Mouse (Mus musculus) CH12F3 (cell line): ENCODE data around the gene Gna11.

Experiments used
- in situ Hi-C: fragments of 300-500 bp; cut with MboI; formaldehyde crosslinking; loops from 2 replicates; pipeline ENCODE4 v1.14.3; 2020; ENCODE audit warnings: low sequenced_read_pairs

The Gna11 gene

DNA sequence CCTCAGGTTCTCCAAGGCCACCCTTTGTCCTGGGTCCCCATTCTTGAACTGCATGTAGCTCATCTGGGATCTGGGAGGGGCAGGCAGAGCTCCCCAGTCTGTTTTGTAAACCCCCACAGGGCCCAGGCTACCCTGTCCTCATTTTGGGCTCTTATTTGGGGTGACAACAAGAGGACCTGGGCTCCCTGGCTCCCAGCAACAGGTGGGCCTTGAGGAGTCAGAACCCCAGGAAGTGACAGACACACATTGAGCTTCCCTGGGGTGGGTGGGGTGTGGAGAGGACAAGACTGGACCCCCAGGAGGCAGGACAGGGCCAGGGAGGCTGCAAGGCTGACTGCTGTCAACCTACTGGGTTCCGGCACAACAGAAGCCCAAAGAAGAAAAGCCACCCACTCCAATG, 1.4 kb downstream of the Gna11 start:
- in situ Hi-C loops = no loop called here

DNA sequence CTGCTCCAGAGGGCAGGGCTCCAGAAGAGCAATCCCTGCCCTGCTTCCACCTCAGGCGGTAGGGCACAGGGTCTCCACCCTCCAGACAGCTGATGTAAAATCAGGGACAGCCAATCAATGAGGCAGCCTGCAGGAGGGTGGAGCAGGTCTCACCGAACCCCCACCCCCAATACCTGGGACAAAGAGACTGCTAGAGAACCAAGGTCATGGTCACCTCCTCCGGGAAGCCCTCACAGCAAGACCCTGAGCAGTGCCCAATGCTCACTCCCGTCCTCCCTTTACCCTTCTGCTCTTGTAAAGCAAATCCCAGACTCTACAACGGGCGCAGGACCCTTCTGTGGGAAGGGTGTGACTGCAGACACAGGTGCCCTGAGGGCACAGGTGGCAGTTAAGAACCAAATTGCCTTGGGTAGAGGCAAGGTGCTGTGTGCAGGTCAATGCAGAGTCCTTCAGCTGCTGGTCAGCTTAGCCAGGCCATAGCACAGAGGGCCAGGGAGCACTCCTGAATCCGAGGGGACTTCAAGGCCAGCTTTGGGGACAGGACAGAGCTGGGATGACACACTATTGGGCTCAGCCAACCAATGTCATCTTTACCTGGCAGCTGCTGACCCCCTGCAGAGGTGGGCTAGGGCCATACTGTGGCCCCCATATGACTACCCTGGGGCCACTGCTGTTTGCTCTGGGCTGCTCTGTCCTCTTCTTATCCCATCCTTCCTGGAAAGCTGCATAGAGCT, 2.1 kb downstream of the Gna11 start:
- in situ Hi-C loops = no loop called here

DNA sequence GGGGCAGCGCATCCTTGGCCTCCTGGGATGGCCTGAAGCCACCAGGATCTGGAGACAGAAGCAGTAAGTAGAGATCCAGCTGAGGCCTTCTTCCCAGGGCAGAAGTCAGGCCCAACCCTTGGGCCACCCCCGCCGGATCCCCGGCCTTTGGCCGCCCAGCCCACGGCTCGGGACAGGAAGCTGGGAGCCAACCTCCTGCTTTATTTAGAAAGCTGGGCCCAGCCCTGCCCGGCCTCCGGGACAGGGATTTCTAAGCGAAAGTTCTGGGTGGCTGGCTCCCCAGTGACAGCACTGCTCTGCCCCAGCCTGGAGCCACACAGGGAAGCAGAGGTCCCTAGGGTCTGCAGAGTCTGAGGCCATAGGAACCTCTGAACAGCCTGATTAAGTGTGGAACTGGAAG, 3.2 kb downstream of the Gna11 start:
- in situ Hi-C loops = no loop called here

DNA sequence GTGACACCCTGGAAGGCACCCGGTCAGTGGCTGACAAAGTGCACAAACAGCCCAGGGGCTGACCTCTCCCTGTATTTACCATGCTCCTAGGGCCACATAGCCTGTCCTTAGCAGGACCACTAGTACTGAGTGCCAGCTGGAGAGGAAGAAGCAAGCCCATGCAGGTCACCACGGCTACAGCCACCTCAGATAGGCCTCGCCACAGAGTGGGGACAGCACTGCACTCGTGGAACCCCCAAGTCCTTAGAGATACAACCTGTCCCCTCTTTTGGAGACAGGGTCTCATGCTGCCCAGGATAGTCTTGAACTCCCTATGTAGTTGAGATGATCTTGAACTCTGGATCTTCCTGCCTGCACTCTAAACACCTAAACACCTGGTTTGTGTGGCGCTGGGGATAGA, 3.6 kb downstream of the Gna11 start:
- in situ Hi-C loops = no loop called here

DNA sequence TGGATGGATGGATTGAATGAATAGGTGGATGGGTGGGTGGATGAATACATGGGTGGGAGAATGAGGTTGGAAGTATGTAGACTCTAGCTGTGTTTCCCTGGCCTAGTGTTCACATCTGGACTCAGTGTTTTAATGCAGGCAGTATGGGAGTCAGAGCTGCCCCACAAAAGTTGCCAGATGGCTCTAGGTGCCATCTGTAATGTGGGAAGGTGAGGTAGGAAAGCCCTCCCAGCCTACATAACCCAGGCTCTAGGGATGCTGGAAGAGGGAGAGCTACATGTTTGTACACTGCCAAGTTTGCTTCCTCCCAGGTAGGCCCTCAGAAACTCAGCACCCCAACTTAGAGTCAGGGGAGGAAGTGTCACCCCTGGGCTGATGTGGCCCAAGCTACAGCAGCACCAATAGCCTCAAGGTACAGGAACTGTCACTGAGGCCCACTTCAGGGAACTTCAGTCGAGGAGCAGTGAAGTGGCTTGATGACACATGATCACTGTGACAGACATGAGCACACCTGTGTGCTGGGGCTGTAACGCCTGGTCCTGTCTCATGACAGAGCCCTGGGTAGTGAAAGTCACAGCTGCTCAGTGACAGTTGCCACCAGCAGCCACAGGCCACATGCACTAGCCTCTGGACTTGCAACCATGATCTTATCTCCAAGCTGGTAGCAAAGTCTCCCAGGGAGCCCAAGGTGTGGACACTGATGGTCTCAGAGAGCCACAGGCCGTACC, 6.5 kb downstream of the Gna11 start:
- in situ Hi-C loops = no loop called here

DNA sequence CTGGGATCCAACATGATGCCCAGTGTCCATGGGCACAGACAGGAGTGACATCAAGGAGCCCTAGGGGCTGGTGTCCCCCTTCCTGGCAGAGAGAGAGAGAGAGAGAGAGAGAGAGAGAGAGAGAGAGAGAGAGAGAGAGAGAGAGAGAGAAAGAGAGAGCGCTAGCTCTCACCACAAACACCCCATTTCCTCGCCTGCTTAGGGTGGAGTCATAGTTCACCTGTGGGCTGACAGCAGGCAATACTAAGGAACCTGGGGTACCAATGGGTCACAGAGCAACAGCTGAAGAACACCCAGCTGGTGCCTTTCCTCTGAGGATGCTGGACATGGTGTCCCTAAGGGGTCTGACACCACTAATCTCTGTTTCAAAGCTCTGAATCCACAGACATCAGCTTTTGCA, 7.6 kb downstream of the Gna11 start:
- in situ Hi-C loops = no loop called here

DNA sequence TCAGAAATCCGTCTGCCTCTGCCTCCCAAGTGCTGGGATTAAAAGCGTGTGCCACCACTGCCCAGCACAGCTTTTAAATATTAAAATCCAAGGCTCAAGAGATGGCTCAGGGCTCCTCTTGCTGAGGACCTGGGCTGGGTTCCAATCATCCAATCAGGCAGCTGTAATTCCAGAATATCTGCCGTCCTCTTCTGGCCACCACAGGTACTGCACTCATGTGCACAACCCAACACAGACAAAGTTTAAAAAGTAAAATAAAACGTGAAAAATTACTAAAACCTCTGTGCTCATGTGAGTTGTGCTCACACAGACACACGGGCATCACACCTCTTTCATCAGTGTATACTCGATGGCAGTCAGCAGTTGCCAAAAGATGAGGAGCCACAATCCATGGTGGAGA, 8.3 kb downstream of the Gna11 start:
- in situ Hi-C loops = no loop called here

DNA sequence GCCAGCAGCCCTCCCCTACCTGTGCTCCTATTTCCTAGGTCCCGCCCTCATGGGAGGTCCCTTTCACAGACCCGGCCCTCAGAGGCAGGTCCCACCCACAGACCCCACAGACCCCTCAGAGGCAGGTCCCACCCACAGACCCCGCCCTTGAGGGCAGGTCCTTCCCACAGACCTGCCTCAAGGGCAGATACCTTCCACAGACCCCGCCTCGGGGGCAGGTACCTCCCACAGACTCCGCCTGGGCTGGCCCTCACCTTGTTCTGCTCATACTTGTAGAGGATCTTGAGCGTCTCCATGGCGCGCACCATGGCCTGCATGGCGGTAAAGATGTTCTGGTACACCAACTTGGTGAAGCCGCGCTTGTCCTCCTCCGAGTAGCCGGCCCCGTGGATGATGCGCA, 10.2 kb downstream of the Gna11 start:
- in situ Hi-C loops = no loop called here

DNA sequence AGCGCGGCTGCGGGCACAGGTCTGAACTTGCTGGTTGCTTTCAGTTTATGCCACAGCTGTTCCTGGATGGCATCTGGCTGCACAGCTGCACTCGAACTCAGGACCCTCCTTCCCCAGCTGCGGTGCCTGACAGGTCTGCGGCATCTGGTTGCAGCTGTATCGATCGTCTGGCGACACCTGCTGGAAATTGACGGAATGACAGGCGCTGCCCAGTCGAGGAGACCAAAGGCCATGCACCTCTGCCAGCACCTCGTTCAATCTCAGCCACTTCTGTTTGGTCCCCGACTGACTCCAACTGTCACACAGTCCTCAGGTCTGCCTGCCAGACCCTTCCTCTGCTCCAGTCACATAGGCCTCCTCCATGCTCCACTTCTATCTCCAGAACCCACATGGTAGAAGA, 18.2 kb downstream of the Gna11 start:
- in situ Hi-C loops = no loop called here

DNA sequence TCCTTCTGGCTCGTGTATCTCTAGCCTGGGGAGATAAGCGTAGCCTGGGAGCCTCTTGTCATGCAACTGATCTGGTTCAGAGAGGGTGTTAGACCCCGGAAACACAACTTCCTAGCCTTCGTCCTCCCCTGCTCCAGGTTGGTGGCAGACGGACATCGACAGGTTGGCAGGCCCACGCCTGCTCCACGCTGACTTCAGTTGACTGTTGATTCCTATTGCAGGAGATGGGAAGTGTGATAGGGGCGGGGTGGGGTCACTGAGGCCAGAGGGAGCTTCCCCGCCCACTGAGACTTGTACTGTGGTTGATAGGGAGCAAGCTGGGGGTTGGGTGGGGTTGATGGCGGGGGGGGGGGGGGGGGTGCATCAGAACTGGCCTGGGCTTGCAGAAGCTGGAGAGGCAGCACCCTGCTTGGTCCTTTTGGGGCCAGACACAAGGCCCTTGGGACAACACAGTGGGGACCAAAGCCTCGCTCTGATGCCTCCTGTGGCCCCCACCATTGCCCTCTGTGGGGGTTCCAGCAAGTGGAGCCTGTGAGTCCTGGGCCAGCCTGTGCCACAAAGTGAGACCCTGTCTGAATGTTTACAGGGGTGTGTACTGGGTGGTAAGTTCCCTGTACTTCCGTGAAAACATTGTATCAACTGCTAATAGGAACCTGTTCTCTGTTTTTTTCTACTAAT, 19.8 kb downstream of the Gna11 start:
- in situ Hi-C loops = no loop called here

DNA sequence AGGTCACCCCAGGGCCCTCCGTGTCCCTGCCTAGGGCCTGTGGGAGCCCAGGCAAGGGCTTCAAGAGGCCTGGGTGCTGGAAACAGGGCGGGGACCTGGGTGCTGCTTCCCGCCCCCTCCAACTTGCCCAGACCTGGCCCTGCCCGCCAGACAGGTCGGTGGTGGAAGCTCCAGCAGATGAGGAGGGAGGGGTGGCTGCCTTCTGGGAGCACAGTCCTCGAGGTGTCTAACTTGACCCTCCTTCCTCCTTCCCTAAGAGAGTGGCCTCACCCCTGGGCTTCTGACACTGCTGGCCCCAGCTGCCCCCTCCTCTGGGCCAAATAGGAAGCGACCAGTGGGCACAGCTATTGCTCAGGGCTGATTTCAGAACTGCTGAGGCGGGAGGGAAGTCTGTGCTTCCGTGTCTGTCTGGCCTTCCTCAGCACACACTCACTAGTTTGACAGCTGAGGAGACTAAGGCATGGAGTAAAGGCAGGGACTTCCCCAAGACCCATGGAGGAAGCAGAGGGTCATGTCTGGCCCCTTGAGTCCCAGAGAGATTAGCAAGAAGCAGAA, 20.9 kb downstream of the Gna11 start, which contains the start of gene Gna15:
TSS of gene Gna15 (minus strand) at position 175 of the 555 bp plus-strand sequence.
- in situ Hi-C loops = no loop called here

DNA sequence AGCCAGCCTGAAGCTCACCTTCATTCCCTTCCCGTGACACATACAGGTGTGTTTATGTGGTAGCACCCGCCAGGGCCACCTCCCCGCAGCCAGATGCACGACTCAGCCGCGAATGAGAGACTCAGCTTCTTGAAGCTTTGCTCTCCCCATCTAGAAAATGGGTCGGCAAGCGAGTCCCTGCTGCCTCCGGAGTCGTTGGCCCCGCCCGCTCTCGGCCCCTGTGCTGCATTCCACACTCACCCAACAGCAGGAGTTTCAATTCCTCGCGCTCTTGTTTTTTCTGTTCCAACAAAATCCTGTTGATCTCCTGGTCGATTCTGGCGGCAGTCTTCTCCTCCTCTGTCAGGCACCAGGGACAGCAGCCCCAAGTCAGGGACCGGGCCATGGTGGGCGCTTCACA, 21.4 kb downstream of the Gna11 start:
- in situ Hi-C loops = no loop called here

DNA sequence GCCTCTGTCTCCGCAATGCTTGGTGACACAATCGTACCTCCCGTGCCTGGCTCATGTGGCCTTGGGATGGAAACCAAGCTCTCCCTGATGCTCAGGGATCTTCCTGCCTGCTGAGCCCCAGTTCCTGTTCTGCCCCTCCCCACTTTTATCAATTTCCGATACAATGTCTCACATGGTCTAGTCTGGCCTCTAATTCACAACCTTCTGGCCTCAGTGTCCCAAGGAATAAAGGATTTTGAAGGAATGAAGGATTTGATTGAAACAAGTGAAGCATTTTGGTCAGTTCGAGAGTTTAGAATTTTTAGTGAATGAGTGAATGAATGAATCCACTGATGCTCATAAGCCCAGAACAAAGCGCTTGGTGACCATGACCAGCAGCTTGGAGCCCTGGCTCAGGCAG, 21.8 kb downstream of the Gna11 start:
- in situ Hi-C loops = no loop called here

DNA sequence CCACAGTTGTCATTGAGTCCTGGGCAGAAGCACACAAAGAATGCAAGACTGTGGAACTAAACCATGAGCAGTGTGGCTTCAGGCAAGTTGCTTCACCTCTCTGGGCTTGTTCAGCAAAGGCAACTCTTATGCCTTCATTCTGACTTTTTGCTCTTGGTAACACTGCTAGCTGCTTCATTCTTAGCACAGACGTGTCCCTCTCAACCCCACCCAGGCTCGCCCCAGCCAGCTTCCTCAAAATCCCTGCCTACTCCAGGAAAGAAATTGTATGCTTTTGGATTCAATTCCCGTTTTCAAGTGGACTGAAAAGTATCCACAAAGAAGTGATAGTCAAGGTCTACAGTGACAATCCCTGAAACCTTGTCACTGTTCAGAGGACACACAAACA, 25.0 kb downstream of the Gna11 start:
- in situ Hi-C loops = no loop called here

DNA sequence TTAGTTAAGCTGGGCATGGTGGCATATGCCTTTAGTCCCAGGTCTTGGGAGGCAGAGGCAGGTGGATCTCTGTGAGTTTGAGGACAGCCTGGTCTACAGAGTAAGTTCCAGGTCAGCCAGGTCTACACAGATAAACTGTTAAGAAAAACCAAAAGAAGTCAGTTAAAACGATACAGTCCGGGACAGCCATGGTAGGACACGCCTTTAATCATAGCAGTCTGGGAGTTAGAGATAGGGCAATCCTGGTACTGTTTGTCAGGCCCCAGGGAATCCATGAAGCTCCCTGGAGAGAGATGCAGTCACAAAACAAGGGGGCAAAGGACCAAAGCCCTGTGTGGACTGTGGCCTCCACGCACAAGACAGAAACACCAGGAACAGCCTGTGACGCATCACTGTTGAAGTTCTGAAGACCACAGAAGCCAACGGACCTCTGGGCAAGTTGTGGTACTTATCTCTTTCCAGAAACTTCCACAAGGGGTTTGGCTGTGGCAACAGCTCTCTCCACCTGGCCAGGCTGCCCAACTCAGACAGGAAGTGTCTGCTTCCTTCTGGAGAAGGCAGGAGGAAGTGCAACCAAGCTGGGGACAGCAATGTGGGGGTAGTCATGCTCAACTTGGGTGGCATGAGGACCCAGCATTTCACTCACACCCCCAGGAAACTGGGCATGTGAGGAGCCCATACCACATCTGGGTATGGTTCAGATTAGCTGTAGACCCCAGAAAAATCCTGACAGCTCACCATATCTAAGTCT, 25.6 kb downstream of the Gna11 start:
- in situ Hi-C loops = no loop called here

DNA sequence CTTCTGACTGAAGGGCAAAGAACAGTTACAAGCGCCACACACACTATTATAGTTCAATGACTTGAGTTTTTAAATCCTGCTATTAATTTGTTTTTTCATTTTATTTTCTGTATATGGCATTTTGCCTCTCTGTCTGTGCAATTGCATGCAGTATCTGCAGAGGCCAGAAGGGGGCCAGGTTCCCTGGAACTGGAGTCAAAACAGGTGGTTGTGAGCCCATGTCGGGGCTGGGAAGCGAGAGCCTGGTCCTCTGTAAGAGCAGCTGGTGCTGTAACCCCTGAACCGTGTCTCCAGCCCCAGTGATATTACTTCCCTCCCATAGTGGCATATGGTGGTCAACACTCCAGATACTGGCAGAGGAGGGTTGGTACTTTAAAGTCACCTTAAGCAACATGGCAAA, 26.4 kb downstream of the Gna11 start:
- in situ Hi-C loops = no loop called here

DNA sequence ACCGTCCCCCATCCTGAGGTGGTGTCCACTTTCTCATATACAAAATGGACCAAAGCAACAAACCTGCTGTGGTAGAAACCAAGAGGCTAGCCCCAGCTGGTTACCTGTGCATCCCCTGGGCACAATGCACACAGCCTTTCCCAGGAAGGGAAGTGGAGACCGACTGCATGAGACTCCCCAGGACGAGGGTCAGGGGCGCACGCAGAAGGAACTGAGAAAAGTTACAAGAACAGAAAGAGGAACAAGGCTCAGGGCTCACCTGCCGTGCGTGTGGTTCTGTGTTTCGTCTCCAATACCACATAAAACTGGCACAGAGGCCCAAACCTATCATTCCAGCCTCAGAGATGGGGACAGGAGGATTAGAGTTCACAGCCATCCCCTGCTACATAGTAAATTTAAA, 27.8 kb downstream of the Gna11 start:
- in situ Hi-C loops = no loop called here

DNA sequence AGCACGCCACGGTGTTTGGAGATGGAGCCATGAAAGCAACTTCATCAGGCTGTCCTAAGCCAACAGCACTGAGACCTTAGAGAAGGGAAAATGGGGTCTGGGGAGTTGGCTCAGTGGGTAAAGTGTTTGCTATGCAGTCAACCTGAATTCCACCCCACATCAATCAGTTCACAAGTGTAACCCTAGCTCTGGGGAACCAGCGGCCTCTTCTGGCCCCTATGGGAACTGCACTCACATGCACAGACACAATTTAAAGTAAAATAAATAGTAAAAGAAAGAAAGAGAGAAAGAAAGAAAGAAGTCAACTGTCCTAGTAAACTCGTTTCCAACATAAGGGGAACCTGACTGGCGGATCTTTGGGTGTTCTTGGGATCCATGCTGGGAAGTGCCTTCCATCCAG, 31.2 kb downstream of the Gna11 start:
- in situ Hi-C loops = no loop called here

DNA sequence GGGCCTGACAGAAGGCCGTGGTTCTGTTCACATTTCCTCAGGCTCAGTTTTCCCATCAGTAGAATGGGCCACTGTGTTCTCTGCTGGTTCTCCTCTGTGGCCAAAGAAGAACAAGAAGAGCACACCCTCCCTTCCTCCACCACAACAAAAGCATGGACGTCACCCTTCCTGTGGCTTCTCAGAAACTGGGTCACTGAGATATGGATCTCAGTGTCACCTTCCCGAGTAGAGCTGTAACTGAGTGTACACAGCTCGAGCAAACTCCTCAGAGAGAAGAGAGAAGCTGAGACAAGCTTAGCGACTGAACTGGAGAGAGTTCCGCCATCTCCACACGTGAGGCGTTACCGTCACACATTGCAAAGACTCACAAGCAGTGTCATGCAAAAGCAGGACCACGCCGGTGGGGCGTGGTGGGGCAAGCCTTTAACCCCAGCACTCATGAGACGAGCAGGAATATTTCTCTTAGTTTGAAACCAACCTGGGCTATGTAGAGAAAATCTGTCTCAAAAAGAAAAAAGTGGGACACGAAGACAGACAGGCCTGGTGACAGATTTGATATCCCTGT, 34.7 kb downstream of the Gna11 start:
- in situ Hi-C loops = no loop called here

DNA sequence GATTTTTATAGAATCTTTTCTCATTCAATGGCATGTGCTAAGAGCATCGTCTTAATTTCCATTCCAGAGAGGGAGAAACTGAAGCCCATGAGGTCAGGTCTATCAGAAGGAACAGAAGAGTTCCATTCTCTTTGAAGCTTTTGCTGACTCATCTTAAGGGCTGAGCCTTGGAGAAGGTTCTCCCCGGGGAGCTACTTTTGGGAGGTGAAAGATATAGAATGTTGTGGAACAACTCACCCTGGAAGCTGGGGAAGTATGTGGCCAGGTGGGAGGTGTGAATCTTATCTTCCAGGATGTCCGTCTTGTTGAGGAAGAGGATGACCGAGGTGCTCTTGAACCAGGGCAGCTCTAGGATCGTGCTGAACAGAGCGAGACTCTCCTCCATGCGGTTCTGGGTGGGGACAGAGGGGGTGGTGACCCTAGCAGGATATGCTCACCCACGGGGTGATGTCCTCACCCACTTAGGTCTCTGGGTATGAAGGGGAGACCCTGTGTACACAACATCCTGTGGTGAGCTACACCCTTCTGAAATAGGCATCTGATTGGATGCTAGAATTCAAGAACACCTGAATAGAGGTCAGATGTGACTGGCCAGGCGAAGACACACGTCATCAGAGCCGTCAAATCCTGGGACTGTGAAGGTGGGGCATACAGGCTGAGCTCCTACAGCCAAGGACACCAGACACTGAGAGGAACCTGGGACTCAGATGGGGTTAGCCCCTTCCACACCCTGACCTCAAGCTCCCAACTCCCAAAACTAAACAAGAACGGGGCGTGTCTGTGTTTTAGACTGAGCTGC, 37.1 kb downstream of the Gna11 start:
- in situ Hi-C loops = no loop called here
